Mouse (Mus musculus) lung, adult 2 months (tissue): ENCODE data around the gene Cxcl12. TPM values are rescaled to one million over a fixed set of nuclear protein-coding genes. Genes with fewer than 3 reads are reported as not detected.

ENCODE experiments used
- DNase-seq: peaks from one replicate; pipeline ENCODE4 v3.0.0; 2022
- H3K4me1 ChIP-seq: fragments of 200-500 bp; 2 replicates; pipeline ENCODE4 v1.6.1; 2011; ENCODE audit warnings: low read length; ENCODE audit not compliant: control insufficient read depth, insufficient read depth
- H3K4me3 ChIP-seq: fragments of 200-500 bp; replicated peaks from 2 replicates; pipeline ENCODE3; 2011; ENCODE audit warnings: low read depth, mild to moderate bottlenecking, control low read depth, low read length; ENCODE audit errors: extremely low read depth
- CTCF ChIP-seq: fragments of 200-500 bp; IDR thresholded peaks from 2 replicates; pipeline ENCODE4 v1.5.1; 2011; ENCODE audit warnings: mild to moderate bottlenecking, low read length, control low read depth; ENCODE audit not compliant: insufficient read depth
- POLR2A ChIP-seq: fragments of 200-500 bp; IDR thresholded peaks from 2 replicates; pipeline ENCODE4 v1.6.1; 2011; ENCODE audit warnings: low read depth, mild to moderate bottlenecking, control low read depth, low read length, borderline replicate concordance; ENCODE audit errors: extremely low read depth
- WGBS: fragments of 180-500 bp; shearing (Covaris S2); methylation state at CpG from one replicate; pipeline ENCODE4 v1.1.7; 2018; 5-methylcytosine and 5-hydroxymethylcytosine counted together
- polyA plus RNA-seq: library from polyadenylated mRNA; depleted of rRNA; stranded (reverse); fragments of >200 nt; gene quantifications from 2 replicates; pipeline ENCODE4 v1.2.3, GENCODE M21; 2012

Cxcl12 gene
- polyA plus RNA-seq, 1 experiment = 189 TPM

GRCm38 (mm10) chr6:117153046-117153445, 15.3 kb upstream of the Cxcl12 start:
- no peaks in the 10 kb centered on the region for H3K4me1 ChIP-seq
- 59% methylated on average over 5 of the region's 5 CpGs for WGBS
- TF ChIP-seq POLR2A (no peak), CTCF (no peak)
- no peak overlapping the region for H3K4me3 ChIP-seq
- no peak for DNase-seq

GRCm38 (mm10) chr6:117156846-117157245, 11.5 kb upstream of the Cxcl12 start:
- H3K4me3 ChIP-seq = no peak overlapping the region
- H3K4me1 ChIP-seq = no peaks in the 10 kb centered on the region
- TF ChIP-seq POLR2A (no peak), CTCF (no peak)
- 60% methylated on average over 4 of the region's 4 CpGs for WGBS
- no peak for DNase-seq

- DNase-seq = no peak
- no peaks in the 10 kb centered on the region for H3K4me1 ChIP-seq
- 40% methylated on average over 16 of the region's 16 CpGs for WGBS
- TF ChIP-seq POLR2A (no peak), CTCF (no peak)
- H3K4me3 ChIP-seq = no peak overlapping the region
These were observed 8.3 kb upstream of the Cxcl12 start for GRCm38 (mm10) chr6:117159710-117160690.

- Histone ChIP-seq H3K4me1 (no peaks in the 10 kb centered on the region), H3K4me3 (no peak overlapping the region)
- whole genome bisulfite sequencing = 79% methylated on average over 5 of the region's 5 CpGs
- no peak for TF ChIP-seq POLR2A
- no peak for TF ChIP-seq CTCF
- no peak for DNase-seq
These were observed 4.8 kb upstream of the Cxcl12 start for GRCm38 (mm10) chr6:117163486-117163885.

- TF ChIP-seq CTCF (peak; percentile 75), POLR2A (no peak)
- Histone ChIP-seq H3K4me3 (no peak overlapping the region), H3K4me1 (no peaks in the 10 kb centered on the region)
- DNase-seq = peak; percentile 70
- 6% methylated on average over 16 of the region's 16 CpGs for WGBS
These were observed 1.5 kb upstream of the Cxcl12 start for GRCm38 (mm10) chr6:117166581-117167425.

- WGBS = 38% methylated on average over 7 of the region's 7 CpGs
- DNase-seq = no peak
- TF ChIP-seq CTCF = no peak
- TF ChIP-seq POLR2A = no peak
- H3K4me3 ChIP-seq = no peak overlapping the region
- no peaks in the 10 kb centered on the region for H3K4me1 ChIP-seq
These were observed 957 bp upstream of the Cxcl12 start for GRCm38 (mm10) chr6:117167426-117167730.

- no peak for TF ChIP-seq POLR2A
- DNase-seq = peak; percentile 18
- 2% methylated on average over 46 of the region's 46 CpGs for WGBS
- peak overlapping the region; percentile 69 for H3K4me3 ChIP-seq
- no peaks in the 10 kb centered on the region for H3K4me1 ChIP-seq
These were observed 945 bp downstream of the Cxcl12 start for GRCm38 (mm10) chr6:117169051-117169909.

GRCm38 (mm10) chr6:117169910-117170747, 1.8 kb downstream of the Cxcl12 start:
- 35% methylated on average over 10 of the region's 10 CpGs for WGBS
- Histone ChIP-seq H3K4me3 (peak overlapping the region; percentile 69), H3K4me1 (no peaks in the 10 kb centered on the region)
- no peak for TF ChIP-seq CTCF
- DNase-seq = no peak

- DNase-seq = no peak
- TF ChIP-seq POLR2A (no peak), CTCF (no peak)
- WGBS = 81% methylated on average over 6 of the region's 6 CpGs
- no peaks in the 10 kb centered on the region for H3K4me1 ChIP-seq
- H3K4me3 ChIP-seq = no peak overlapping the region
These were observed 4.0 kb downstream of the Cxcl12 start for GRCm38 (mm10) chr6:117172358-117172757.
